Mouse (Mus musculus): ENCODE data around the gene Rex1bd. TPM values are rescaled to one million over a fixed set of nuclear protein-coding genes. Genes with fewer than 3 reads are reported as not detected.

Gene Rex1bd
- 105 TPM for polyA plus RNA-seq (2014; fragmentation: Illumina TruSeq; extraction: RNeasy Lipid Tissue Mini Kit (QIAGEN cat#74804); ENCODE audit: low read depth, low replicate concordance)

DNA sequence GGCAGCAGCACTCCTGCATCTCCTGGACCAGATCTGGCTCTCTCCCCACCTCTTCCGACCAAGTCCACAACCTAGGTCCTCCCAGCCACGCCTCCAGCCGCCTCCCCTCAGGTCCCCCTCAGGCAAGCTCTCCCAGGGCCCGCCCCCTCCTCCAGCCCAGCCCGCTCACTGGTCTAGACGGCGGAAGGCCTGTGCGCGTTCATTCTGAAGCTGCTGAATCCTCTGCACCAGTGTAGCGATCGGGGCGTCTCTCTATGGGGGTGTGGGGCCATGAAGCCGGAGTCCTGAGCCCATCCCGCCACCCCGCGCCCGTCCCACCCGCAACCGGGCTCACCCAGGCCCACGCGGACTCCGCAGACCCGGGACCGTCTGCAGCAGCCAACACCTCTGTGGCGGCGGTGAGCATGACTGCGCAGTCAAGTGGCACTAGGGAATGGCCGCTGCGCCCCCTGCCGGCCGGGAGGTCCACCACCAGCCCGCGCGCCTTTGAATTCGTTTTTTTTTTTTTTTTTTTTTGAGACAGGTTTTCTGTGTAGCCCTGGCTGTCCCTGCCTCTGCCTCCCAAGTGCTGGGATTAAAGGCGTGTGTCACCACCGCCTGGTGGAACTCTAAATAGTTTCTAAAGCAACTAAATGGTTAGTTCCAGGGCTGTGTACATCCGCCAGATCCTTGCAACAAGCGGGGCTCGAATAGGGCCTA lies at the start of gene Rex1bd:
Gene Rex1bd (minus strand): TSS at position 425 of the 699 bp plus-strand sequence.

DNA sequence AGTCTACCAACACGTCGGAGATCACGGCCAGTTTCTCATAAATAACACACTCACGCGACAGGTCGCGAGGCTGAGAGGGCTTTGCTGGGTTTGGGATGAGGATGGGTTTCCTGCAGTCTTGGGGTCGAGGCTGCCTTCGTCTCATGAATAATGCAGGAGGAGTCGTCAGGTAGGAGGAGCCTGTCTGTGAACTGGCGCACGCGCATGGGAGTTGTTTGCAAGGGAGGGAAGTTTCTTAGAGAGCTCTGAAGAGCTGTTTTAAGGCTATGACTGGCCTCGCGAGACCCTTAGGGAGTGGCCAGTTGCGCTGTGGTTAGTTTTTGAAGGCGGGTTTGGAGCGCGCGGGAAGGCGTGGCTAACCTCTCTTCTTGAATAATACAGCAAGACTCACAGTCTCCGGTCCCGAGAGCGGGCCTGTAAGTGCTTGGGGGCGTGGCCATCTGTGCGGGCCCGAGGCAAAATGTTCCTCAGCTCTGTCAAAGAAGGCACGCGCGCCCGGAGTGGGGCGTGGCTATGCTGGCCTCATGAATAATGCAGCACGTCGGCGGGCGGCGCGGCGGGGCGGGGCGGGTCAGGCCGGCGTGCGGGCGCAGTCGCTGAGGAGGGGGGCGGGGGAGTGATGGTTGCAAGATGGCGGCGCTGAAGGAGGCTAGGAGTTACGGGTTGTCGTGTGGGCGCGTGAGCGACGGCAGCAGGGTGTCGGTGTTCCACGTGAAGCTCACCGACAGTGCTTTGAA lies 32.7 kb upstream of the Rex1bd start, which contains the start of gene Ell:
Gene Ell (plus strand): TSS at position 381 of the 737 bp plus-strand sequence.

DNA sequence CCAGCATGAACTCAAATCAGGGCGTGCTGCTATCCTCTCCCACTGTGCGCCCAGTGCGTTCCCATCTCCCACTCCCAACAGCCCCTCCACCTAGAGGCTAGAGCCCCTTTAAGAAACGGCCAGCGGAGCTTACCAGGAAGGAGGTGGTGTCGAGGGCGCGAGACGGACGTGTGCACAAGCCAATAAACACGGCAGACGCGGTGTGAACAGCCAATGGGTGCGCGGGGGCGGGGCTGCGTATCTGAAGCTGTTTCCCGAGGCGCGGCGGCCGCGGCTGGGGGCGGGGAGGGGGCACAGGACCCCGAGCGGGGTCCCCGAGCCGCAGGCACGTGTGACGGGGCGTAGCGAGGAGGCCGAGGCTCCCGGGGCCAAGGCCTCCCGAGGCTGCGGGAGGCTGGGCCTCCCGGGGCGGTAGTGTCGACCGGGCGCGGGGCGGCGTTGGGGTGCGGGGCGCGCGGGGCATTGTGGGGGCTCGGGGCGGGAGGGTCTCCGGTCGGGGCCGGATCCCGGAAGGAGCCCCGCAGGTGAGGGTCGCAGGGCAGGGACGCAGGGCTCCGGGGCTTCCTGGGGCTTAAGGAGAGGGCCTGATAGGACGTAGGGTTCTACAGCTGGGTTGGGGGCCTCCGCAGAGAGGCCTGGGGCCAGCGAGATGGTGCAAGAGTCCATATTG lies 21.1 kb upstream of the Rex1bd start, which contains the start of the genes Fkbp8 and Kxd1:
Gene Fkbp8 (plus strand): TSS at position 213 of the 670 bp plus-strand sequence.
Gene Kxd1 (minus strand): TSS at position 445 of the 670 bp plus-strand sequence.

DNA sequence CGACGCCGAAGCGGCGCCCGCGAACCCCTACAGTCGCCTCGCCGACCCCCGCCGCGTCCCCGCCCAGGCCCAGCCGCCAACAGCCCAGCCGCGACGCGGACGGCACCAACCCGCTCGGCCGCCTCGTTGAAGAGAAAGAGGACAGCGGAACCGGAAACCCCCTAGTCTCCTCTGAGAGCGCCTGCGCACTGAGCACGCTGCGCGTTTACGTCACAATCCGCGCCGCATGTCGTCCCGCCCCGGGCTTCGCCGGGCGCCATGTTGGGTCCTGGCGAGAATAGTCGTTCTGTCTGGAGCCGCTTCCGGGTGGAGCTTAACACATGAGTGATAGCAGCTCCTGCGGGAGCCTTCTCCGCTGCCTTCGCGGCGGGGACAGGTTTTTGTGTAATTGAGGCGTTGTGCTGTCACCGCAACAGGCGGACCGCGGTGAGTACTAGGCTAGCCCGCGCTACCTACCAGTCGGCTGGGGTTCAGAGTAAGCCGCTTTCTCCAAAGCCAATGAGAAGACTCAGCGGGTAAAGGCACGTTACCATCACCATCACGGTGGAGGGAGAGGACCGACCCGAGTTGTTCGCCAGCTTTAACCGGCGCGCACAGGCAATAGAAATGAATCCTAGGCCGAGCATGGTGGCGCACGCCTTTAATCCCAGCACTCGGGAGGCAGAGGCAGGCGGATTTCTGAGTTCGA lies 3.8 kb upstream of the Rex1bd start, which contains the start of gene Uba52:
Gene Uba52 (minus strand): TSS at position 574 of the 688 bp plus-strand sequence.

DNA sequence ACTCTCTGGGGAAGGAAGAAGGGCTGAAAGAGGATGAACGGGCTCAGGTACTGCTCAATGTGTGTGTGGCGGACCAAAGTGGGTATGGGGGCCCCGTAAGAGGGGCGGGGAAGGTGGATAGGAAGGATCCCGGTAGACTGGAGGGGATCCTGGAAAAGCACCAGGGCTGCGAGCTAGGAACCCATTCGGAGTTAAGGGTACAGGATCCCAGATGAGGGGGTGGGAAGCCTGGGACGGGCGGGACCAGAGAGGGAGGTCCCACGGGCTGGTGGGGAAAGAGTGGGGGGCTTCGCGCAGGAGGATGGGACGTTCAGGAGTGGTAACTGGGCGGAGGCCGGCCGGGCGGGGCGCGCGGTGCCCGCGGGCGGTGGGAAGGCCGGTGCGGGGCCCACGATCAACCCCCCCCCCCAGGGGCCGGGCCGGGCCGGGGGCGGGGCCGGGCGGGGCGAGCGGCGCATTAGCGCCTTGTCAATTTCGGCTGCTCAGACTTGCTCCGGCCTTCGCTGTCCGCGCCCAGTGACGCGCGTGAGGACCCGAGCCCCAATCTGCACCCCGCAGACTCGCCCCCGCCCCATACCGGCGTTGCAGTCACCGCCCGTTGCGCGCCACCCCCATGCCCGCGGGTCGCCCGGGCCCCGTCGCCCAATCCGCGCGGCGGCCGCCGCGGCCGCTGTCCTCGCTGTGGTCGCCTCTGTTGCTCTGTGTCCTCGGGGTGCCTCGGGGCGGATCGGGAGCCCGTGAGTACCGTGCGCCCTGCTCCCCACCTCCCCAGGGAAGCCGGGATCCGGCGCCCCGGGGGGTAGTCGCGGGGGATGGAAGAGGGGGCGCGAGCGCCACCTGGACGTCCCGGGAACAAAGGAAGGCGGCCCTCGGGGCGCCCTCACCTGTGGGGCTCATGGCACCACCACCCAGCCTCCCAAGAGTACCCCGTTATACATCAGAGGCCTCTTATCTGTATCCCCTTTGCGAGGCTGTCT lies 13.6 kb downstream of the Rex1bd start, which contains the start of gene Crlf1:
Gene Crlf1 (plus strand): TSS at position 495 of the 977 bp plus-strand sequence.

DNA sequence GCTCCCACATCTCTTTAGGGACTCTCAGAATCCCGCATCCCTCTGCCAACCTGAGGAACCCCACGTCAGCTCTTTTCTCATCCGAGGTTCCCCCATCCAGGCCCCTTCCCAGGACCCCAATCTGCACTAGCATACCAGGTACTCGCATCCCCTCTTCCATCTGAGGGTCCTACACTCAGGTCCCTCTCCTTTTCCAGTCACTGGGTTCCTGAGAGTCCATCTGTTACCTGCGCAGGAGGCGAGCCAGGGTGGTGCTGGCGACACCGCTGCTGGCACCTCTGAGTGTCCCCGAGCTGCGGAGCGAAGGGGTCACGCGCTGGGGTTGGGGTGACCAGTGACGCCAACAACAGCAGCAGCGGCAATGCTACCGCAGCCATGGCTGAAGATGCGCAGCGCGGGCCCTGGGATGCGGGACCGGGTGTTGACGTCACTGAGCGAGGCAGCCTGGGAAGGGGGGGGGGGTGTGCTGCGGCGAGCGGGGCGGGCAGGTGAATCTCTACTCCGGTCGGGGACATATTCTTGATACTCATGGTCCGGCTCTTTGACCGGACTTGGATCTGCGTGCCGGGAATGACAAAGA lies 19.5 kb downstream of the Rex1bd start, which contains the start of gene Tmem59l:
Gene Tmem59l (minus strand): TSS at position 418 of the 580 bp plus-strand sequence.

DNA sequence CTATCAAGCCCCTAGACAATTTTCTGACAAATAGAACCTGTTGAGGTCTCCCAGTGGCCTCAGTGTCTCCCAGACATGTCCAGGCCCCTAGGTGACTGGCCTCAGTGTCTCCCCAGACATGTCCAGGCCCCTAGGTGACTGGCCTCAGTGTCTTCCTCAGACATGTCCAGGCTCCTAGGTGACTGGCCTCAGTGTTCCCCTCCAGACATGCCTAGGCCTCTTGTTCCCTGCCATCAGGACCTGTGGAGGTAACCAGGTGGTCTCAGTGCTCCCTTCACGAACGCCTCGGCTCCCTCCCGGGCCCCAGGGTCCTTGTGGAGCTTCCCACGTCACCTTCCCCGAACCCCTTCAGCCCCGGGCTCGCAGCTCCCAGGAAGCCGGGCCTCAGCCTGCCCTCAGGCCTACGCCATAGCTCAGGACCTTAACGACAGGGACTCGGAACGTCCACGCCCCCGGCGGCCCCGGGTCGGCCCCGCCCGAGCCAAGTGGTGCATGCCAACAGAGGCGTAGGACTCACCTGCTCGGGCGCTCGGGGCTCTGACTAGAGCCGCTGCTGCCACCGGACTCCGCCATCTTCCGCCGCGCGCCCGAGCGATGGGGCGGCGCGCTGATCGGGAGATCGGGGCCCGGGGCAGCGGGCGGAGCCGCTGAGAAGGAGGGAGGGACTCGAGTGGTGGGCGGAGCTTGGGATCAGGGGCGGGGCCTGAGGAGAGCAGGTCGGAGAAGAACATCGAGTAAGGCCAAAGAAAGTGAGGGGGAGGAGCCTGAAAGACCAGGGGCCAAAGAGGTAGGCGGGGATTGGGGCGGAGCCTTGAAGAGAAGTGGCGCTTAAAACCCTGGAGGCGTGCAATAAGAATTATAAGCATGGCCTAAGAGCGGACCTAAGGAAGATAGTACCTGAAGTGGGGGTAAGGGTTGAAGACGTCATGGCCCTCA lies 30.0 kb downstream of the Rex1bd start, which contains the start of gene Klhl26:
Gene Klhl26 (minus strand): TSS at position 636 of the 936 bp plus-strand sequence.

Other genes starting within 250 kb of the Rex1bd start
- gene Homer3, start 223.9 kb downstream of the Rex1bd start, polyA plus RNA-seq (2014; fragmentation: Illumina TruSeq; extraction: RNeasy Lipid Tissue Mini Kit (QIAGEN cat#74804); ENCODE audit: low read depth, low replicate concordance), result 7.0 TPM
- 22.8 TPM for gene Ddx49, start 204.3 kb downstream of the Rex1bd start, polyA plus RNA-seq (2014; fragmentation: Illumina TruSeq; extraction: RNeasy Lipid Tissue Mini Kit (QIAGEN cat#74804); ENCODE audit: low read depth, low replicate concordance)
- gene Cope, start 204.2 kb downstream of the Rex1bd start, polyA plus RNA-seq (2014; fragmentation: Illumina TruSeq; extraction: RNeasy Lipid Tissue Mini Kit (QIAGEN cat#74804); ENCODE audit: low read depth, low replicate concordance), result 126 TPM
- gene Cers1, start 191.0 kb downstream of the Rex1bd start, polyA plus RNA-seq (2014; fragmentation: Illumina TruSeq; extraction: RNeasy Lipid Tissue Mini Kit (QIAGEN cat#74804); ENCODE audit: low read depth, low replicate concordance), result 0.68 TPM
- gene Gdf1, start 176.9 kb downstream of the Rex1bd start, polyA plus RNA-seq (2014; fragmentation: Illumina TruSeq; extraction: RNeasy Lipid Tissue Mini Kit (QIAGEN cat#74804); ENCODE audit: low read depth, low replicate concordance), result not detected
- gene Upf1, start 153.5 kb downstream of the Rex1bd start, polyA plus RNA-seq (2014; fragmentation: Illumina TruSeq; extraction: RNeasy Lipid Tissue Mini Kit (QIAGEN cat#74804); ENCODE audit: low read depth, low replicate concordance), result 27.5 TPM
- gene Comp, start 133.2 kb downstream of the Rex1bd start, polyA plus RNA-seq (2014; fragmentation: Illumina TruSeq; extraction: RNeasy Lipid Tissue Mini Kit (QIAGEN cat#74804); ENCODE audit: low read depth, low replicate concordance), result 11.6 TPM
- gene Crtc1, start 67.2 kb downstream of the Rex1bd start, polyA plus RNA-seq (2014; fragmentation: Illumina TruSeq; extraction: RNeasy Lipid Tissue Mini Kit (QIAGEN cat#74804); ENCODE audit: low read depth, low replicate concordance), result 7.9 TPM
- gene Klhl26, start 29.8 kb downstream of the Rex1bd start, polyA plus RNA-seq (2014; fragmentation: Illumina TruSeq; extraction: RNeasy Lipid Tissue Mini Kit (QIAGEN cat#74804); ENCODE audit: low read depth, low replicate concordance), result 9.1 TPM
- gene Tmem59l, start 19.4 kb downstream of the Rex1bd start, polyA plus RNA-seq (2014; fragmentation: Illumina TruSeq; extraction: RNeasy Lipid Tissue Mini Kit (QIAGEN cat#74804); ENCODE audit: low read depth, low replicate concordance), result not detected
- gene Crlf1, start 13.6 kb downstream of the Rex1bd start, polyA plus RNA-seq (2014; fragmentation: Illumina TruSeq; extraction: RNeasy Lipid Tissue Mini Kit (QIAGEN cat#74804); ENCODE audit: low read depth, low replicate concordance), result 0.63 TPM
- 1,940 TPM for gene Uba52, start 4.0 kb upstream of the Rex1bd start, polyA plus RNA-seq (2014; fragmentation: Illumina TruSeq; extraction: RNeasy Lipid Tissue Mini Kit (QIAGEN cat#74804); ENCODE audit: low read depth, low replicate concordance)
- 152 TPM for gene Fkbp8, start 21.0 kb upstream of the Rex1bd start, polyA plus RNA-seq (2014; fragmentation: Illumina TruSeq; extraction: RNeasy Lipid Tissue Mini Kit (QIAGEN cat#74804); ENCODE audit: low read depth, low replicate concordance)
- 118 TPM for gene Kxd1, start 21.2 kb upstream of the Rex1bd start, polyA plus RNA-seq (2014; fragmentation: Illumina TruSeq; extraction: RNeasy Lipid Tissue Mini Kit (QIAGEN cat#74804); ENCODE audit: low read depth, low replicate concordance)
- gene Ell, start 32.7 kb upstream of the Rex1bd start, polyA plus RNA-seq (2014; fragmentation: Illumina TruSeq; extraction: RNeasy Lipid Tissue Mini Kit (QIAGEN cat#74804); ENCODE audit: low read depth, low replicate concordance), result 11.8 TPM
- 33.1 TPM for gene Isyna1, start 87.6 kb upstream of the Rex1bd start, polyA plus RNA-seq (2014; fragmentation: Illumina TruSeq; extraction: RNeasy Lipid Tissue Mini Kit (QIAGEN cat#74804); ENCODE audit: low read depth, low replicate concordance)
- 42.1 TPM for gene Ssbp4, start 102.1 kb upstream of the Rex1bd start, polyA plus RNA-seq (2014; fragmentation: Illumina TruSeq; extraction: RNeasy Lipid Tissue Mini Kit (QIAGEN cat#74804); ENCODE audit: low read depth, low replicate concordance)
- gene Lrrc25, start 109.4 kb upstream of the Rex1bd start, polyA plus RNA-seq (2014; fragmentation: Illumina TruSeq; extraction: RNeasy Lipid Tissue Mini Kit (QIAGEN cat#74804); ENCODE audit: low read depth, low replicate concordance), result 2.3 TPM
- gene Gdf15, start 125.7 kb upstream of the Rex1bd start, polyA plus RNA-seq (2014; fragmentation: Illumina TruSeq; extraction: RNeasy Lipid Tissue Mini Kit (QIAGEN cat#74804); ENCODE audit: low read depth, low replicate concordance), result 2.1 TPM
- 23.9 TPM for gene Pgpep1, start 153.6 kb upstream of the Rex1bd start, polyA plus RNA-seq (2014; fragmentation: Illumina TruSeq; extraction: RNeasy Lipid Tissue Mini Kit (QIAGEN cat#74804); ENCODE audit: low read depth, low replicate concordance)
- gene Lsm4, start 166.5 kb upstream of the Rex1bd start, polyA plus RNA-seq (2014; fragmentation: Illumina TruSeq; extraction: RNeasy Lipid Tissue Mini Kit (QIAGEN cat#74804); ENCODE audit: low read depth, low replicate concordance), result 90.3 TPM
- 59.5 TPM for gene Jund, start 192.2 kb upstream of the Rex1bd start, polyA plus RNA-seq (2014; fragmentation: Illumina TruSeq; extraction: RNeasy Lipid Tissue Mini Kit (QIAGEN cat#74804); ENCODE audit: low read depth, low replicate concordance)
- gene Iqcn, start 196.7 kb upstream of the Rex1bd start, polyA plus RNA-seq (2014; fragmentation: Illumina TruSeq; extraction: RNeasy Lipid Tissue Mini Kit (QIAGEN cat#74804); ENCODE audit: low read depth, low replicate concordance), result not detected
- not detected for gene Gm3336, start 211.8 kb upstream of the Rex1bd start, polyA plus RNA-seq (2014; fragmentation: Illumina TruSeq; extraction: RNeasy Lipid Tissue Mini Kit (QIAGEN cat#74804); ENCODE audit: low read depth, low replicate concordance)
- 7.0 TPM for gene Pde4c, start 217.0 kb upstream of the Rex1bd start, polyA plus RNA-seq (2014; fragmentation: Illumina TruSeq; extraction: RNeasy Lipid Tissue Mini Kit (QIAGEN cat#74804); ENCODE audit: low read depth, low replicate concordance)
- 57.6 TPM for gene Rab3a, start 247.9 kb upstream of the Rex1bd start, polyA plus RNA-seq (2014; fragmentation: Illumina TruSeq; extraction: RNeasy Lipid Tissue Mini Kit (QIAGEN cat#74804); ENCODE audit: low read depth, low replicate concordance)

Measured in heart, adult 10 weeks (tissue).